27 mouse cellular contexts compared by ENCODE assay signal in genomic region chr4:24173750-24174149, GRCm38 (mm10).
"Had no signal": no experiment of that assay in that cellular context is flagged by ENCODE, and none has a peak within 500 bp of the region (broad histone marks: within the 10 kb centered on the region; RNA-seq: fewer than 3 reads in every experiment).

No protein-coding gene starts in this region.

- H3K9me3 ChIP-seq: limb, embryonic 12.5 days; limb, embryonic 15.5 days; lung, embryonic 15.5 days; midbrain, embryonic 15.5 days had no signal

- DNase-seq: kidney, adult 2 months; kidney, postnatal 25 days; layer of hippocampus, adult 9-11 months; layer of hippocampus, postnatal 36 days; left cerebral cortex, postnatal 4 days; lung, adult 18-20 months; lung, postnatal 10 days; lung, postnatal 36 days; right cerebral cortex, adult 18-20 months; right cerebral cortex, postnatal 14 days; right cerebral cortex, postnatal 4 days; thymus, adult 2 months; thymus, postnatal 14 days; thymus, postnatal 4 days had no signal

- ATAC-seq: intestine, postnatal 0 days; midbrain, embryonic 15.5 days had no signal

- H3K36me3 ChIP-seq: limb, embryonic 12.5 days; limb, embryonic 15.5 days; lung, embryonic 15.5 days; midbrain, embryonic 15.5 days; neural tube, embryonic 13.5 days had no signal

- H3K9ac ChIP-seq: limb, embryonic 12.5 days; limb, embryonic 15.5 days; liver, embryonic 14.5 days; lung, embryonic 15.5 days; midbrain, embryonic 15.5 days; neural tube, embryonic 13.5 days had no signal

- H3K27me3 ChIP-seq: limb, embryonic 12.5 days; limb, embryonic 15.5 days; lung, embryonic 15.5 days; megakaryocyte, embryonic 14.5 days; midbrain, embryonic 15.5 days; neural tube, embryonic 13.5 days had no signal

- H3K4me1 ChIP-seq: limb, embryonic 12.5 days; limb, embryonic 15.5 days; lung, embryonic 15.5 days; megakaryocyte, embryonic 14.5 days; midbrain, embryonic 15.5 days; neural tube, embryonic 13.5 days had no signal

- H3K27ac ChIP-seq: kidney, postnatal 0 days; layer of hippocampus, adult 2 months; limb, embryonic 12.5 days; limb, embryonic 15.5 days; liver, embryonic 14.5 days; lung, embryonic 15.5 days; midbrain, embryonic 15.5 days; neural tube, embryonic 13.5 days; stomach, postnatal 0 days had no signal

- H3K4me2 ChIP-seq: limb, embryonic 12.5 days; limb, embryonic 15.5 days; liver, embryonic 11.5 days; lung, embryonic 15.5 days; midbrain, embryonic 15.5 days; neural tube, embryonic 13.5 days had no signal

- H3K4me3 ChIP-seq: layer of hippocampus, adult 2 months; limb, embryonic 12.5 days; limb, embryonic 15.5 days; lung, embryonic 15.5 days; megakaryocyte, embryonic 14.5 days; midbrain, embryonic 15.5 days; myocyte; neural tube, embryonic 13.5 days had no signal
